Mouse (Mus musculus): ENCODE data around the gene Aoc3.

GRCm38 (mm10) chr11:101334023-101334422 lies 3.6 kb downstream of the Aoc3 start:
- TF ChIP-seq CTCF (IDR thresholded peaks at IDR 0.05; ENCODE audit: low read depth): no peak
- no peak for TF ChIP-seq EP300 (IDR thresholded peaks at IDR 0.05; ENCODE audit: low read depth)

Data from liver, postnatal 0 days (tissue).